Mouse (Mus musculus) ES-CJ7 (cell line): ENCODE measurements around the gene Gm12886.

Experiments used
- DNase-seq: peaks from one replicate; pipeline ENCODE4 v3.0.0; 2011; ENCODE audit warnings: low read depth, low spot score

The Gm12886 gene

DNA sequence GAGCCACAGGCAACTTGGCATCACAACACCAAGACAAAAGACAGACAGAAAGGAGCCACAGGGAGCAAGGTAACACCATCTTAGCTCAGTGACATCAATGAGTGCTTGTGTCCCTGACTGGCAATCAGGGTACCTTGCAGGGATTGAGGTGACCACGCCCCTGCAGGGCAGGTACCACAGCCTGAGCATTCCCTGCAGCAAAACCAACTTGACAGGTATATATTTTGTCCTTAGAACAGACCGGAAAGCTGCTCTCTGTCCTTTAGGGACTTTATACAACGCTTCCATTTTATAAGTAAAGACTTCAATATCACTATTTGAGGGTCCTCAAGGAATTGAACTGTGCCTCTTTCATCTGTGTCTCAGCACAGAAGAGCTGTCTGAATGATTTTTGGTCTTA, at the start of gene Gm12886:
Gene Gm12886 (minus strand): TSS at position 101 of the 400 bp plus-strand sequence.
- no peak for DNase-seq
